Mouse (Mus musculus) testis, adult 2 months (tissue): Measurements from ENCODE around the gene Cdca7l.

Experiments
- CTCF ChIP-seq: fragments of 200-500 bp; IDR thresholded peaks from 2 replicates; pipeline ENCODE4 v1.5.1; 2012; ENCODE audit warnings: low read depth, mild to moderate bottlenecking, inconsistent platforms, low read length, moderate library complexity; ENCODE audit not compliant: control insufficient read depth, insufficient read depth, insufficient replicate concordance
- POLR2A ChIP-seq: fragments of 200-500 bp; IDR thresholded peaks from 2 replicates; pipeline ENCODE4 v1.6.1; 2012; ENCODE audit warnings: low read depth, mild to moderate bottlenecking, inconsistent platforms, low read length, moderate library complexity; ENCODE audit not compliant: control insufficient read depth

- TF ChIP-seq CTCF (no peak), POLR2A (no peak)
Observed at GRCm38 (mm10) chr12:117763247-117763646, 40.8 kb upstream of the Cdca7l start.
